Mouse (Mus musculus) MEL (cell line): ENCODE measurements around the gene Zfp652. TPM values are rescaled to one million over a fixed set of nuclear protein-coding genes. Genes with fewer than 3 reads are reported as not detected.

Source experiments
- DNase-seq: peaks from one replicate; pipeline ENCODE4 v3.0.0; 2011; ENCODE audit warnings: low read depth, low spot score
- H3K27ac ChIP-seq: 2 replicates; pipeline ENCODE4 v1.5.1; 2012; ENCODE audit warnings: low read depth, mild to moderate bottlenecking, control low read depth, low read length, moderate library complexity; ENCODE audit not compliant: control insufficient read depth
- H3K27me3 ChIP-seq, 2 experiments: fragments of 150-350 bp in 1 of 2; sonication (generic) in 1 of 2; 2 replicates each; pipeline ENCODE4 v1.6.1; 2012; ENCODE audit warnings: low read length in 2 of 2, mild to moderate bottlenecking in 2 of 2, improper control_type of control experiment in 1 of 2, moderate library complexity in 1 of 2; ENCODE audit not compliant: insufficient read depth in 2 of 2, control insufficient read depth in 1 of 2
- H3K36me3 ChIP-seq, 2 experiments: 2 replicates each; pipeline ENCODE4 v1.6.1; 2012 to 2014; ENCODE audit warnings: low read length in 2 of 2, improper control_type of control experiment in 1 of 2, inconsistent platforms in 1 of 2, mild to moderate bottlenecking in 1 of 2; ENCODE audit not compliant: insufficient read depth in 2 of 2, control insufficient read depth in 1 of 2
- H3K4me1 ChIP-seq, 2 experiments: fragments of 150-350 bp in 1 of 2; sonication (generic) in 1 of 2; 2 replicates each; pipeline ENCODE4 v1.6.1; 2012; ENCODE audit warnings: low read length in 2 of 2, improper control_type of control experiment in 1 of 2, mild to moderate bottlenecking in 1 of 2; ENCODE audit not compliant: insufficient read depth in 2 of 2, control insufficient read depth in 1 of 2
- H3K4me3 ChIP-seq, 2 experiments: fragments of 150-350 bp in 1 of 2; sonication (generic) in 1 of 2; 2 replicates each; pipeline ENCODE4 v1.5.1; 2012; ENCODE audit warnings: low read depth in 2 of 2, low read length in 2 of 2, mild to moderate bottlenecking in 2 of 2, moderate library complexity in 2 of 2, control low read depth in 1 of 2, improper control_type of control experiment in 1 of 2; ENCODE audit not compliant: control insufficient read depth in 1 of 2, insufficient read depth in 1 of 2
- H3K79me2 ChIP-seq: 2 replicates; pipeline ENCODE4 v1.6.1; 2012; ENCODE audit warnings: mild to moderate bottlenecking, low read length, moderate library complexity; ENCODE audit not compliant: control insufficient read depth, poor library complexity, insufficient read depth
- H3K9ac ChIP-seq: 2 replicates; pipeline ENCODE4 v1.6.1; 2012; ENCODE audit warnings: low read depth, mild to moderate bottlenecking, control low read depth, low read length, moderate library complexity; ENCODE audit not compliant: control insufficient read depth, poor library complexity, severe bottlenecking
- H3K9me3 ChIP-seq: fragments of 150-350 bp; sonication (generic); replicated peaks from 2 replicates; pipeline ENCODE4 v1.6.1; 2012; ENCODE audit warnings: mild to moderate bottlenecking, low read length, improper control_type of control experiment, moderate library complexity; ENCODE audit not compliant: insufficient read depth
- BHLHE40 ChIP-seq: IDR thresholded peaks from 2 replicates; pipeline ENCODE4 v1.6.1; 2012; ENCODE audit warnings: low read depth, mild to moderate bottlenecking, inconsistent platforms, low read length, improper control_type of control experiment, borderline replicate concordance
- CHD1 ChIP-seq: IDR thresholded peaks from 2 replicates; pipeline ENCODE4 v1.6.1; 2012; ENCODE audit warnings: low read depth, mild to moderate bottlenecking, inconsistent platforms, low read length, improper control_type of control experiment
- CHD2 ChIP-seq: IDR thresholded peaks from 2 replicates; pipeline ENCODE4 v1.6.1; 2011; ENCODE audit warnings: low read length, improper control_type of control experiment
- CTCF ChIP-seq, 3 experiments: IDR thresholded peaks in 2 of 3; conservative IDR thresholded peaks in 1 of 3; 2 replicates each; pipeline ENCODE4 v1.5.1; 2011 to 2012; ENCODE audit warnings: low read length in 3 of 3, low read depth in 2 of 3, mild to moderate bottlenecking in 2 of 3, improper control_type of control experiment in 1 of 3, inconsistent platforms in 1 of 3, mixed read lengths in 1 of 3, moderate library complexity in 1 of 3; ENCODE audit not compliant: control insufficient read depth in 1 of 3, insufficient read depth in 1 of 3, poor library complexity in 1 of 3, severe bottlenecking in 1 of 3
- E2F4 ChIP-seq: IDR thresholded peaks from 2 replicates; pipeline ENCODE4 v1.6.1; 2011; ENCODE audit warnings: low read depth, low read length, improper control_type of control experiment, borderline replicate concordance
- GATA1 ChIP-seq: IDR thresholded peaks from 2 replicates; pipeline ENCODE4 v1.6.1; 2011; ENCODE audit warnings: low read depth, low read length, improper control_type of control experiment
- HCFC1 ChIP-seq: IDR thresholded peaks from 2 replicates; pipeline ENCODE4 v1.6.1; 2012; ENCODE audit warnings: low read depth, mild to moderate bottlenecking, inconsistent platforms, low read length, improper control_type of control experiment, moderate library complexity
- JUND ChIP-seq: IDR thresholded peaks from 2 replicates; pipeline ENCODE4 v1.6.1; 2011; ENCODE audit warnings: low read depth, mild to moderate bottlenecking, improper control_type of control experiment, low read length
- KAT2A ChIP-seq: conservative IDR thresholded peaks from 2 replicates; pipeline ENCODE4 v1.6.1; 2012; ENCODE audit warnings: low read depth, low read length, improper control_type of control experiment, inconsistent platforms
- MAFK ChIP-seq: IDR thresholded peaks from 2 replicates; pipeline ENCODE4 v1.6.1; 2011; ENCODE audit warnings: low read depth, mild to moderate bottlenecking, low read length, improper control_type of control experiment, borderline replicate concordance
- MAZ ChIP-seq: IDR thresholded peaks from 2 replicates; pipeline ENCODE4 v1.6.1; 2012; ENCODE audit warnings: low read depth, mild to moderate bottlenecking, inconsistent platforms, low read length, improper control_type of control experiment
- MYB ChIP-seq: IDR thresholded peaks from 2 replicates; pipeline ENCODE4 v1.6.1; 2011; ENCODE audit warnings: mild to moderate bottlenecking, low read depth, low read length, improper control_type of control experiment
- MYC ChIP-seq: IDR thresholded peaks from 2 replicates; pipeline ENCODE4 v1.6.1; 2011; ENCODE audit warnings: low read depth, mild to moderate bottlenecking, low read length, improper control_type of control experiment, moderate library complexity
- NELFE ChIP-seq: IDR thresholded peaks from 2 replicates; pipeline ENCODE4 v1.6.1; 2011; ENCODE audit warnings: low read depth, low read length, improper control_type of control experiment
- POLR2A ChIP-seq, 2 experiments: IDR thresholded peaks; 2 replicates each; pipeline ENCODE4 v1.6.1; 2011 to 2012; ENCODE audit warnings: low read length in 2 of 2, mild to moderate bottlenecking in 2 of 2, control low read depth in 1 of 2, improper control_type of control experiment in 1 of 2, low read depth in 1 of 2, moderate library complexity in 1 of 2; ENCODE audit not compliant: control insufficient read depth in 1 of 2, insufficient read depth in 1 of 2, poor library complexity in 1 of 2
- RCOR1 ChIP-seq: IDR thresholded peaks from 2 replicates; pipeline ENCODE4 v1.6.1; 2012; ENCODE audit warnings: low read depth, mild to moderate bottlenecking, inconsistent platforms, low read length, improper control_type of control experiment
- SMC3 ChIP-seq: IDR thresholded peaks from 2 replicates; pipeline ENCODE4 v1.6.1; 2011; ENCODE audit warnings: low read depth, low read length, improper control_type of control experiment
- TAL1 ChIP-seq: IDR thresholded peaks from 2 replicates; pipeline ENCODE4 v1.6.1; 2012; ENCODE audit warnings: mild to moderate bottlenecking, inconsistent platforms, low read length, moderate library complexity, mixed read lengths
- TBP ChIP-seq: IDR thresholded peaks from 2 replicates; pipeline ENCODE4 v1.8.0; 2011; ENCODE audit warnings: low read depth, low read length, improper control_type of control experiment
- TCF12 ChIP-seq: IDR thresholded peaks from 2 replicates; pipeline ENCODE4 v1.6.1; 2014; ENCODE audit warnings: low read depth, mild to moderate bottlenecking, inconsistent platforms, low read length, improper control_type of control experiment, moderate library complexity
- UBTF ChIP-seq: IDR thresholded peaks from 2 replicates; pipeline ENCODE4 v1.6.1; 2012; ENCODE audit warnings: low read depth, mild to moderate bottlenecking, inconsistent platforms, low read length, improper control_type of control experiment, moderate library complexity, borderline replicate concordance; ENCODE audit not compliant: insufficient read depth
- USF1 ChIP-seq: IDR thresholded peaks from 2 replicates; pipeline ENCODE4 v1.6.1; 2014; ENCODE audit warnings: low read depth, mild to moderate bottlenecking, inconsistent platforms, low read length, improper control_type of control experiment, moderate library complexity
- USF2 ChIP-seq, 2 experiments: IDR thresholded peaks; 2 replicates each; pipeline ENCODE4 v1.6.1; 2011 to 2012; ENCODE audit warnings: improper control_type of control experiment in 2 of 2, low read length in 2 of 2, borderline replicate concordance in 1 of 2, inconsistent platforms in 1 of 2, low read depth in 1 of 2, mild to moderate bottlenecking in 1 of 2; ENCODE audit not compliant: insufficient read depth in 1 of 2
- ZC3H11A ChIP-seq: IDR thresholded peaks from 2 replicates; pipeline ENCODE4 v1.6.1; 2012; ENCODE audit warnings: low read depth, mild to moderate bottlenecking, inconsistent platforms, low read length, improper control_type of control experiment
- ZKSCAN1 ChIP-seq: IDR thresholded peaks from 2 replicates; pipeline ENCODE4 v1.6.1; 2012; ENCODE audit warnings: low read depth, mild to moderate bottlenecking, inconsistent platforms, low read length, improper control_type of control experiment, moderate library complexity
- ZMIZ1 ChIP-seq: IDR thresholded peaks from 2 replicates; pipeline ENCODE4 v1.6.1; 2012; ENCODE audit warnings: low read depth, mild to moderate bottlenecking, inconsistent platforms, low read length, improper control_type of control experiment, moderate library complexity
- ZNF384 ChIP-seq: IDR thresholded peaks from 2 replicates; pipeline ENCODE4 v1.6.1; 2012; ENCODE audit warnings: low read depth, mild to moderate bottlenecking, inconsistent platforms, low read length, improper control_type of control experiment
- polyA plus RNA-seq, 2 experiments: library from polyadenylated mRNA; stranded (reverse) in 1 of 2; unstranded in 1 of 2; fragments of >175 nt in 1 of 2; fragments of >200 nt in 1 of 2; gene quantifications; 2 replicates each; pipeline versions ENCODE4 v1.2.1 to v1.2.4; 2012; ENCODE audit warnings: low replicate concordance in 2 of 2, low read depth in 1 of 2; ENCODE audit not compliant: insufficient read length in 2 of 2, insufficient read depth in 1 of 2, missing spikeins in 1 of 2
- total RNA-seq: library from RNA; depleted of rRNA; stranded (reverse); fragments of 300-350 nt; gene quantifications from 2 replicates; pipeline ENCODE4 v1.2.3, GENCODE M21; 2012

The Zfp652 gene
- total and polyA plus RNA-seq, 3 experiments, result 19.3 to 38.5 (median 31.8) TPM

DNA sequence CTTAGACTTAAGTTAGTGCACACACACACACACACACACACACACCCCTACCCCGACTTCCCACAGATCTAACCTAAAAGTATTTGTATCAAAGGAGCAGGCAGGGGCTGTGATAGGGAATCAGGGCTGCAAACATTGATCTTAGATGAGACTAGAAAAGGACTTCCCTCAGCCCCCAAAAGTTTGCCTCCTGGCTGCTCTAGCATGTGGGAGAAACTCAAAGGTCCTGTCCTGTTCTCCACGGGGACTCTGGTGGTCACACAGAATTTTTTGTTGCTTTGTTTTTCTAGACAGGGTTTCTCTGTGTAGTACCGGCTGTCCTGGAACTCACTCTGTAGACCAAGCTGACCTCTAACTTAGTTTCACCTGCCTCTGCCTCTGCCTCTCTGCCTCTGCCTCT lies 113.2 kb downstream of the Zfp652 start:
- Histone ChIP-seq H3K9ac (peak overlapping the region; percentile 85), H3K79me2 (peaks cover 5% of the 10 kb centered on the region; the same call in 1 of the 2 replicates), H3K36me3 (peaks cover 0 to 32% of the 10 kb centered on the region in 2 experiments; a peak in 2 of 4 replicates), H3K9me3 (no peaks in the 10 kb centered on the region), H3K4me3 (peak overlapping the region; percentile 69 to 93; a peak in 3 of 4 replicates)
- DNase-seq, result peak; percentile 50
- TF ChIP-seq MAZ (no peak), RCOR1 (no peak), USF1 (no peak), KAT2A (no peak), USF2 (IDR thresholded peaks at IDR 0.05; ENCODE audit: borderline replicate concordance in 1 of 2, insufficient read depth in 1 of 2, low read depth in 1 of 2, low read length in 2 of 2) (no peak), JUND (no peak), CTCF (IDR thresholded peaks at IDR 0.05 in 2 of 3, conservative IDR thresholded peaks at IDR 0.05 in 1 of 3; ENCODE audit: control insufficient read depth in 1 of 3, insufficient read depth in 1 of 3, low read depth in 2 of 3, low read length in 3 of 3, poor library complexity in 1 of 3, severe bottlenecking in 1 of 3) (no peak), E2F4 (no peak), BHLHE40 (no peak), HCFC1 (no peak), GATA1 (no peak), ZKSCAN1 (no peak), MYB (no peak), TBP (no peak), TAL1 (no peak)
- TF ChIP-seq, all 39 proteins: peak for 0
- peaks cover 29 to 44% of the 10 kb centered on the region in 2 experiments for H3K4me1 ChIP-seq
- no peak overlapping the region for H3K27ac ChIP-seq
- H3K27me3 ChIP-seq, result no peaks in the 10 kb centered on the region

DNA sequence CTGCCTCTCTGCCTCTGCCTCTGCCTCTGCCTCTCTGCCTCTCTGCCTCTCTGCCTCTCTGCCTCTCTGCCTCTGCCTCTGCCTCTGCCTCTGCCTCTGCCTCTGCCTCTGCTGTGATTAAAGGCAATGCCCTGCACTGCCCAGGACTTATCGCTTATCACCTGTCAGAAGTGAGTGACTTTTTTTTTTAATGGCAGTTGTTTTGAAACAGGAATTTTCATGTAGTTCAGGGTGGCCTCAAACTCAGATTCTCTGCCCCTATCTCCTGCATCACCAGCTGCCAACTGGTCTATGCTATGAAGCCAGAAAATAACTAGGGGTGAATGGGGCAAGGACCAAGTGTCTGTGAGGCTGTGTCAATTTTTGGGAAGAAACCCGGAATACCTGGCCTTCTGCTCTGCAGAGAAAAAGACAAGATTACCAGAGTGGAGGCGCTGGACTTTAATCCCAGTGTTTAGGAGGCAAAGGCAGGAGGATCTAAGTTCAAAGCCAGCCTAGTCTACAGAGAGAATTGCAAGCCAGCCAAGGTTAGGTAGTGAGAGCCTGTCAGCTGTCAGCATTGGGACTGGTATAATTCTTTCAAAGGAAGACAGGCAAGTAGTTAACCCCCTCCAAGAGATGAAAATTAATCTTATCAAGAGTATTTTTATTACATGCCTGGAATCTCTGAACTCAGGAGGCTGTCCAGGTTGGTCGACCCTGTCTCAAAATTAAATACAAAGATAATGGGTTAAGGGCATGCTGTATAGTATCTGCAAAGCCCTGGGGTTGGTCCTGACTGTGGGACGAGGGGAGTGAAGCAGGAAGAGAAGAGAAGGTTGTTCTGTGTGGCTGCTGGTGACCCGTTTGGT lies 114.1 kb downstream of the Zfp652 start:
- no peaks in the 10 kb centered on the region for H3K27me3 ChIP-seq
- peaks cover 29 to 44% of the 10 kb centered on the region in 2 experiments for H3K4me1 ChIP-seq
- H3K36me3 ChIP-seq, result peaks cover 0 to 32% of the 10 kb centered on the region in 2 experiments; a peak in 2 of 4 replicates
- peaks cover 5% of the 10 kb centered on the region; the same call in 1 of the 2 replicates for H3K79me2 ChIP-seq
- no peaks in the 10 kb centered on the region for H3K9me3 ChIP-seq
- H3K4me3 ChIP-seq, result no peak overlapping the region
- H3K27ac ChIP-seq, result peak overlapping the region; percentile 8
- peak; percentile 50 for DNase-seq
- H3K9ac ChIP-seq, result peak overlapping the region; percentile 4; the same call in 1 of the 2 replicates
- TF ChIP-seq RCOR1, result 0 out of 2 replicates have a peak, but pooled peaks have one; percentile 21
- TF ChIP-seq NELFE, result no peak; the same call in 1 of the 2 replicates
- TF ChIP-seq MYC, result no peak
- TF ChIP-seq ZC3H11A, result no peak
- TF ChIP-seq HCFC1, result no peak
- TF ChIP-seq UBTF, result no peak
- TF ChIP-seq KAT2A, result no peak
- no peak for TF ChIP-seq MAFK
- TF ChIP-seq ZMIZ1, result no peak
- no peak for TF ChIP-seq USF2 (IDR thresholded peaks at IDR 0.05; ENCODE audit: borderline replicate concordance in 1 of 2, insufficient read depth in 1 of 2, low read depth in 1 of 2, low read length in 2 of 2)
- TF ChIP-seq JUND, result no peak
- TF ChIP-seq CTCF (IDR thresholded peaks at IDR 0.05 in 2 of 3, conservative IDR thresholded peaks at IDR 0.05 in 1 of 3; ENCODE audit: control insufficient read depth in 1 of 3, insufficient read depth in 1 of 3, low read depth in 2 of 3, low read length in 3 of 3, poor library complexity in 1 of 3, severe bottlenecking in 1 of 3), result no peak
- TF ChIP-seq MYB, result no peak
- peak; percentile 85 for TF ChIP-seq ZNF384
- TF ChIP-seq SMC3, result no peak
- peak; percentile 53; the same call in 1 of the 2 replicates for TF ChIP-seq GATA1
- TF ChIP-seq POLR2A (IDR thresholded peaks at IDR 0.05; ENCODE audit: control insufficient read depth in 1 of 2, insufficient read depth in 1 of 2, low read depth in 1 of 2, low read length in 2 of 2, poor library complexity in 1 of 2), result no peak
- TF ChIP-seq TCF12, result 0 out of 2 replicates have a peak, but pooled peaks have one; percentile 30
- TF ChIP-seq CHD1, result no peak
- TF ChIP-seq CHD2, result no peak
